Mouse (Mus musculus) layer of hippocampus, postnatal 25 days (tissue): ENCODE results near the gene Anxa6. TPM values are rescaled to one million over a fixed set of nuclear protein-coding genes. Genes with fewer than 3 reads are reported as not detected.

Experiments used
- DNase-seq, 2 experiments: peaks; one replicate each; pipeline ENCODE4 v3.0.0; 2022; ENCODE audit warnings: mixed read lengths in 2 of 2, low spot score in 1 of 2; ENCODE audit errors: extremely low spot score in 1 of 2
- total RNA-seq, 2 experiments: library from RNA; stranded (reverse); gene quantifications; 2 replicates each; pipeline ENCODE4 v1.2.3; 2021

Gene Anxa6
- total RNA-seq = 10 to 100 TPM; 95.7 to 97.1 TPM

- DNase-seq = peak; percentile 66 to 73
Measured at GRCm38 (mm10) chr11:55033040-55033660, at the start of gene Anxa6. Gene Anxa6, minus strand, starts transcription at chr11:55033445.

GRCm38 (mm10) chr11:55081206-55081605, 48.0 kb upstream of the Anxa6 start:
- no peak for DNase-seq

DNA sequence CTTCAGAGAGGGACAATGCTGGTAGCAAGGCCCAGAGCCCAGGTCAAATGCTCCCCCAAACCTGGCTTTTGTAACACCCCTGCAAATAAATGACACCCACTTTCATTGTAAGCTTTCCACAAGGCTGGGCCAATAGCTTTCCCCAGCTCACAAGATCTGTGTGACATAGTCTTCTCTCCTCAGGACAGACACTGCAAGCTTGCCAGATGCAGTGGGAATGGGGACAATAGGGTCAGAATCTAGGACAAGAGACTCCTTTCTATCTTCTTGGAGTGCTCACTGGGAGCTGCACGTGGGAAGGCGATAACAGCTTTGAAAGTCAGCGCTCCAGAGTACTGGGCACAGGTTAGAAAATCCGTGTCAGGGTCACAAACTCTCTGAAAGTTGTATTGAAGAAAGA, 45.9 kb upstream of the Anxa6 start:
- no peak for DNase-seq

DNA sequence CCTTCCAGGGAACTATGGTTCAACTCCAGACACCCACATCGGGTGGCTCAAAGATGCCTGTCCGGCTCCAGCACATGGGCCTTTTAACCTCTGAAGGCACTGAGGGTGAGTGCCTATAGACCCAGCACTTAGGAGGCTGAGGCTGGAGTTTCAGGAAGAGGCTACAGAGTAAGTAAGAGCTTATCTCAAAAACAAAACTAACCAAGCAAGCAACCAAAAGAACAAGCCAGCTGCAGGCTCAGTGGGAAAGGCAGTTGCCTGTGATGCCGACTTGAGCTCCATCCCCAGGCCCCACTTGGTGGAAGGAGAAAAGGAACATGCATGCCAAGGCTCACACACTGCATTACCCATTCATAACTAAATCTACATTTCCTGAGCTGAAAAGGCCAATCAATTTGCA, 45.3 kb upstream of the Anxa6 start:
- DNase-seq = no peak

DNA sequence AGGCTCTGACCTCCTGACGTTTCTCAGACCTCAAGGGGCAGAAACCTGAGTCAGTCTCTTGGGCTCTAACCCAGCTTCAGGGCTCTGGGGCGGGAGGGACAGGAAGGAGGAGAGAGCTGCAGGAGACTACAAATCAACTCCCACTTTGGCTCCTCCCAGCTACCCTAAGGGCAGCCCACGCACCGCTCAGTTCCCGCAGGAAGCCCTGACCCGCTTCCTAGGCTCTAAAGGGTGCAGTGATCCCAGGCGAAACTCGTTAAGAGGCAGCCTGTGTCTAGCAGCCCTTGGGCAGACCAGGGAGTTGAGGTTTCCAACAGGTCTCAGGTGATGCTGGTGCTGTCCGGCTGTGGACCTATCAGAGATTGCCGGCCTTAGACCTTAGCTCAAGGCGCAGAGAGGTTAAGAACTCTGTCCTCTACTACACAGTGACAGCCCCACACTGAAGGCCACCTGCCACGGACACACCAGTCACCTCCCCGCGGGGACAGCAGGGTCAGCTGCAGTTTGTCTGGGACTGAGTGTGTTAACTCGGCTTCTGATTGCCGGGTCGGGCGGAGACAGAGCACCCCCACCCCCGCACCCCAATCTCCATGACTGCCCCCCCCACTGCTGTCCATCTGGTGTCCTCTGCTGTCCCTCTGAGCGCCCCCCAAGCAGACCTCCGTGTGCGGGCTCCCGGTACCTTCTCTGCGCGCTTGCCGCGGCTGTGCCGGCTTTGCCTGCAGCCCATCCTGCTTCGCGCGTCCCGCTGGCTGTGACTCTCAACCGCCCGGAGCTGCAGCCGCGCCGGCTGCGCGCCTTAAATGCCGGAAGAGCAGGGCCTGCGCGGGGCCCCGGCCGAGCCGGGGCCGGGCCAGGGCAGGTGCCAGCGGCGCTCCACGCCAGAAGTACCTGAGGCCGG, 44.3 kb upstream of the Anxa6 start, which contains the start of gene Ccdc69:
Gene Ccdc69 (minus strand): TSS at position 801 of the 901 bp plus-strand sequence.
- peak in 1 of 2 experiments; percentile 35 for DNase-seq

DNA sequence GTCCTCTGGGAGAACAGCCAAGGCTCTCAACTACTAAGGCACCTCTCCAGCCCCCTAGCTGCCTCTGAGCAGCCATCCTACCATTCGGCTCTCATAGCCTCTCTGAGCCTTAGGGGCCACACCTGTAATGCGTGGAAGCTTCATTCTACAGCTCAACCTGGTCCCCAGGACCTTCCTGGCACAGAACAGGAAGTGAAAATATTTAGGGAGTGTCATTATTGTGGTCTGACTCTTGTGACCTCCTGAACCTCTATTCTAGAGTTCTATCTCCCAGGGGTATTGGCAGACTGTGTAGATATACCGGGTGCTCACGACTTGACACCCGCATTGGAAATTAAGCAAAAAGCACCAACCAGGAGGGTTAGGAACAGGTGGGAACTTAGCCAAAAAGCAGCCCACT, 43.0 kb upstream of the Anxa6 start:
- no peak for DNase-seq

DNA sequence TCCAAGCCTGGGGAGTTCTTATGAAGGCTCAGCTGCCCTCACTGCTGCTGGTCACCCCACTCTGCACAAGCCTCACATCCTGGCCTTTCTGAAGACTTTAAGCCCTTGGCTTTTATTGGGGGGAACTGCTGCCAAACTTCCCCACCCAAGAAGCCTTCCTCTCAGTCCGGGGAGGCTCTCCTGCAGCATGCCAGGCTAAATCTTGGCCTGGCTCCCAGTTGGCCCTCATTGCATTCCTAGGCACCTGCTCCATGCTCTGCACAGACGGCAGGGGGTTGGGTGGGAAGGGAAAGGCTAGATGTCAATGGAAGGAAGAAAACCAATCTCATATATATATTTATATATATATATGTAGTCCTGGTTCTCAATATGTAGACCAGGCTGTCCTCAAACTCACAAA, 42.4 kb upstream of the Anxa6 start:
- DNase-seq = peak in 1 of 2 experiments; percentile 18

GRCm38 (mm10) chr11:55073191-55073590, 39.9 kb upstream of the Anxa6 start:
- no peak for DNase-seq

DNA sequence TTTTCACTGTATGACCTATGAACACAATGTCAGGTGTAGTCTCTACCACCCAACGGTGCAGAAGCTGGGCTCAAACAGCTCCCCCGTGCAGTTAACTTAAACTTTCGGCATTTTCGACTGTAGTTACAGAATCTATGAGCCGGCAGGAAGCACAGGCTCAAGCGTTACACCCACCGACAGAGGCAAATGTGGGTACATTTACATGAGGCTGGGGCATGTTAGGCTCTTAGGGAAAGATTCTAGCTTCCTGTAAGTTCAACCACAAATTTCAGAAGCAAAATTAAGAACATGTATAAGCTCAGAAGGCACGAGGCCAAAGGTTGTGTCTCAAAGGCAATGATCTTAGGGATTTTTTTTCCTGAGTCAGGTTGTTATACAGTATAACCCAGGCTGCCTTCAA, 39.2 kb upstream of the Anxa6 start:
- DNase-seq = no peak

GRCm38 (mm10) chr11:55071344-55071743, 38.1 kb upstream of the Anxa6 start:
- no peak for DNase-seq

DNA sequence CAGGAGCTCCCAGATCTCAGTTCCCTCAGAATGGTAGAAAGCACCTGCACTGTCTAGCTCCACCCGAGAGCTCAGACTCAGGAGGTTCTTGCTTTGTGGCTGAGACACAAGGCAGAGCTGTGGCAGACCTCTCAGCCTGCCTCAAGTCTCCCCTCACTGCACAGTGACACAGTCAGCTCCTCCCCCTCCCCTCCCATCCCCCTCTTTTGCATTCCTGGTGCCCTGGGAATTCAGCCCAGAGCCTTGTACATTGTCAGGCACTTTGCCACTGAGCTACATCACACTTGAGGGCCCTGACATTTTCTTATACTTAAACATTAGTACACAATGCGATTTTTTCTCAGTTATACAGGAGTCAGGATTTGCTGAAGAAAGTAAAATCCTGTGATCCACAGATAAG, 35.8 kb upstream of the Anxa6 start:
- no peak for DNase-seq

GRCm38 (mm10) chr11:55066921-55067320, 33.7 kb upstream of the Anxa6 start:
- no peak for DNase-seq

GRCm38 (mm10) chr11:55062856-55063255, 29.6 kb upstream of the Anxa6 start:
- DNase-seq = no peak

GRCm38 (mm10) chr11:55060802-55061201, 27.6 kb upstream of the Anxa6 start:
- no peak for DNase-seq

GRCm38 (mm10) chr11:55057511-55057910, 24.3 kb upstream of the Anxa6 start:
- no peak for DNase-seq

- no peak for DNase-seq
Measured at GRCm38 (mm10) chr11:55050837-55051510, 17.7 kb upstream of the Anxa6 start.

DNA sequence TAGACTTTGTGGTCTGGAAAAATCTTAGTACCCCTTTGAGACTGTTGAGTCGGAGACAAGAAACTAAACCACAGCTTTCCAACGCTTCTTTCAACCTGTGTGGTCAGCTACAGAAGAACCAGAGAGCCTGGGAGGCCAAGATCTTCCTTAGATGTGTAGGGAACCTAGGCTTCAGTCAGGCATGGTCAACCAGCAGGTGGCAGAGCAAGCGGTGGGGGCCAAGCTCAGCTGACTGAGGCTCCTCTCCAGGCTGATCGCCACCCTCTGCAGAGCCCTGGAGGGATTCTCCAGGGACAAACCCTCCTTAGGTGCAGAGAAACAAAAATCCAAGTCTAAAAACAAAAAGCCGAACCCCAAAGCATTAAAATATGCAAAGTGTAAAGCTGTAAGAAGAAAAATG, 13.4 kb upstream of the Anxa6 start:
- DNase-seq = peak in 1 of 2 experiments; percentile 37

GRCm38 (mm10) chr11:55041348-55041747, 8.1 kb upstream of the Anxa6 start:
- no peak for DNase-seq

GRCm38 (mm10) chr11:55039591-55039990, 6.3 kb upstream of the Anxa6 start:
- peak; percentile 58 to 85 for DNase-seq

GRCm38 (mm10) chr11:55036601-55037000, 3.4 kb upstream of the Anxa6 start:
- no peak for DNase-seq

GRCm38 (mm10) chr11:55032286-55032685, 959 bp downstream of the Anxa6 start:
- DNase-seq = no peak
